13 mouse cellular contexts compared by ENCODE assay signal in genomic region chr11:117279993-117280392, GRCm38 (mm10).
A peak's percentile ranks its signal among the peaks of the same experiment; 100 is the strongest.
DNase-seq lines count a peak whose midpoint lies in the region; ATAC-seq lines count a peak whose summit lies in the region.
"Had no signal": no experiment of that assay in that cellular context is flagged by ENCODE, and none has a peak within 500 bp of the region (broad histone marks: within the 10 kb centered on the region; RNA-seq: fewer than 3 reads in every experiment).

No protein-coding gene starts in this region.

- H3K27me3 ChIP-seq in kidney, embryonic 15.5 days, result no peaks in the 10 kb centered on the region
- H3K27me3 ChIP-seq in liver, embryonic 13.5 days, result no peaks in the 10 kb centered on the region

- H3K27ac ChIP-seq in kidney, embryonic 15.5 days, result 0 out of 2 replicates have a peak overlapping the region, but pooled peaks have one; percentile 4
- H3K27ac ChIP-seq in liver, embryonic 13.5 days, result no peak overlapping the region
- H3K27ac ChIP-seq: heart, embryonic 13.5 days; left cerebral cortex, adult 2 months had no signal

- ATAC-seq in kidney, embryonic 15.5 days (replicated peaks; ENCODE audit: low FRiP score), result no peak
- peak; percentile 74 for ATAC-seq in liver, embryonic 13.5 days (ENCODE audit: low read depth)
- no peak for ATAC-seq in CD4-positive, CD25-positive, alpha-beta regulatory T cell, adult 4 months
- ATAC-seq: inflammation-experienced regulatory T-cells, adult 6 months had no signal

- H3K4me2 ChIP-seq in kidney, embryonic 15.5 days, result no peak overlapping the region
- H3K4me2 ChIP-seq in liver, embryonic 13.5 days, result no peak overlapping the region
- H3K4me2 ChIP-seq: heart, embryonic 13.5 days had no signal

- no peak overlapping the region for H3K9ac ChIP-seq in kidney, embryonic 15.5 days
- H3K9ac ChIP-seq in liver, embryonic 13.5 days, result no peak overlapping the region
- H3K9ac ChIP-seq: heart, embryonic 13.5 days had no signal

- H3K4me1 ChIP-seq in kidney, embryonic 15.5 days, result peaks cover 100% of the 10 kb centered on the region
- H3K4me1 ChIP-seq in liver, embryonic 13.5 days (replicated peaks), result peaks cover 95% of the 10 kb centered on the region

- H3K9me3 ChIP-seq in kidney, embryonic 15.5 days (replicated peaks), result no peaks in the 10 kb centered on the region
- H3K9me3 ChIP-seq in liver, embryonic 13.5 days (replicated peaks), result no peaks in the 10 kb centered on the region
- H3K9me3 ChIP-seq: heart, embryonic 13.5 days had no signal

- intact Hi-C loops in left cerebral cortex, postnatal 4 days (cut with DNase I), result no loop called here
- intact Hi-C loops in heart, postnatal 14 days (cut with DNase I), result loop anchor here (2.0 kb wide), 1 partner anchor 29 kb away; no protein-coding TSS in a partner anchor

- WGBS in kidney, embryonic 15.5 days, result 57% methylated on average over 4 of the region's 4 CpGs
- 53% methylated on average over 4 of the region's 4 CpGs for WGBS in liver, embryonic 13.5 days (ENCODE audit: insufficient replicate concordance)

- H3K4me3 ChIP-seq in kidney, embryonic 15.5 days (replicated peaks), result no peak overlapping the region
- H3K4me3 ChIP-seq in liver, embryonic 13.5 days (replicated peaks), result no peak overlapping the region
- H3K4me3 ChIP-seq: heart, embryonic 13.5 days; left cerebral cortex, adult 2 months had no signal

- DNase-seq in adrenal gland, postnatal 14 days, result peak; percentile 59
- DNase-seq in adrenal gland, adult 18-20 months (ENCODE audit: low spot score in 2 of 2), result no peak
- DNase-seq in embryo, embryonic 10 days (ENCODE audit: low spot score), result peak; percentile 79
- DNase-seq in liver, embryonic 13.5 days, result no peak
- DNase-seq in left cerebral cortex, postnatal 4 days, result no peak
- DNase-seq in heart, postnatal 14 days, result no peak
- DNase-seq: cerebellum, adult 11 months; thymus, adult 2 months had no signal

- no peaks in the 10 kb centered on the region; the same call in 1 of the 2 replicates for H3K36me3 ChIP-seq in kidney, embryonic 15.5 days
- H3K36me3 ChIP-seq in liver, embryonic 13.5 days, result no peaks in the 10 kb centered on the region
- H3K36me3 ChIP-seq: heart, embryonic 13.5 days had no signal

Comparison
In these comparisons a context has a peak if more than half of its experiments do, and no peak if none do; other contexts are left out.
1. DNase-seq: peak in adrenal gland, postnatal 14 days (single experiment) and embryo, embryonic 10 days (single experiment); none in adrenal gland, adult 18-20 months (0 of 2), liver, embryonic 13.5 days (single experiment), left cerebral cortex, postnatal 4 days (single experiment) and heart, postnatal 14 days (0 of 2).